Mouse (Mus musculus) frontal cortex, postnatal 36 days (tissue): ENCODE data around the gene Gabrb1.

Experiments used
- DNase-seq, 2 experiments: peaks; one replicate each; pipeline ENCODE4 v3.0.0; 2022; ENCODE audit warnings: low spot score in 2 of 2

The Gabrb1 gene

DNA sequence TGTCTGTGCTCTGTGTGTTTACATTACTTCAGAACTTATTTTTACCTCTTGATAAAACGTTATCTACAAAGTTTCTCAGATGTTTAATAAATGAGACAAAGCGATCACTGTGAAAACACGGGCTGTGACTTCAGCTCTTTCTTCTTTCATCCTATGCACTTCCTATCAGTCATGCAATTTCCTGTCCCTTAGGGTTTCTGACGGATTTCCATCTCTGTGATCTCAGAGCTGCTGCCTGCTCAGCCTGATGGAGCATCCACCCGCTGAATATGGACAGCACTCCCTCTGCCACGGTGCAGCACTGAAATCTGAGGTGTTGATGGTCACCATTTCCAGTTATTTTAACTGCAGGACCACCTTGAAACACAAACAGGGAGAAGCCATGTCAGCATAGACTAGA is 501.6 kb downstream of the Gabrb1 start:
- no peak for DNase-seq

DNA sequence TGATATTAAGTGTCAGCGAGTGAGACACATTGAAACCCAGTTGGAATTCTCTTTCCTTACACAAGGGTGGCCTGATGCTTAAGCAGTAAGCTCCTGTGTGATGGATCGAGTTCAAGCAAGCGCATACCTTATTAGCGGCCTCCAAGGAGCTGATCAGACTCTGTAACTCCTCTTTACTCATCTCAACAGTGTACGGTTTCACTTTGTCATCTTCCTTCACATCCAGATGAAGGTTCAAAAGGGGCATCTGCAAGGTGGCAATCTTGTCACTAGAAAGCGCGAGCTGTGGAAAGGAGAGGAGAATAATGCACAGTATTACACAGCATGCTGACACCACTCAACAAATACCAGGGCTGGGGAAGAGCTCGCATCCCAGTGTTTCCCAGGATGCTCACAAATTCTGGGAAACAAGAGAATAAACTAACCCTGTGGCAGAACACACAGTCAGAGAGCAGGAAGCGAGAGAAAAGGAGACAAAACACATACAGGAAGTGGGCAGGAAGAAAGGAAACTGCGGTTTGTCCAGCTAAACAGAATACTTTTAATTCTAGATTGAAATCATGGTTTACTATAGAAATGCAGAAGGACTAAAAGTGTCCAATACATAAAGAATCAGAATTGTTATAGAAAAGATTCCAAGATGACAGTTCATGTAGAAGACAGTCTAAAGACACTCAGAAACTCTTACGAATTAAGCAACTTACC is 503.0 kb downstream of the Gabrb1 start:
- DNase-seq, result no peak

DNA sequence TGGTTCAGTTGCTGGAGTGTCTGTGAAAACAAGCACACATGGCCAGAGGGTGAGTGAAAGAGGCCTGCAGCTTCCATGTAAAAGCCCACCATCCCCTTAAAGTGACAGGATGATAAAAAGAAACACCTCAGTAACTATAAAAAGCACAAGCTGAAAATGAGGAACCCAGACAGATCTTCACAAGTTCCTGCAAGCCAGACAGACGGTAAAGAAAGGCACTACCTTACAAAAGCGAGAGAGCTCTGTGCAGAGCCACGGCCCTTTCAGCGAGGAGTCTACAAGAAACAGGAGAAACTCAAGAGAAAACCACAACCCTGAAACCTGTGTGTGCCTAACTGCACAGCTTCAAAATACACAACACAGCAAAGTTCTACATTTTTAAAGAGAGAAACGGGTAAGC is 504.9 kb downstream of the Gabrb1 start:
- no peak for DNase-seq

DNA sequence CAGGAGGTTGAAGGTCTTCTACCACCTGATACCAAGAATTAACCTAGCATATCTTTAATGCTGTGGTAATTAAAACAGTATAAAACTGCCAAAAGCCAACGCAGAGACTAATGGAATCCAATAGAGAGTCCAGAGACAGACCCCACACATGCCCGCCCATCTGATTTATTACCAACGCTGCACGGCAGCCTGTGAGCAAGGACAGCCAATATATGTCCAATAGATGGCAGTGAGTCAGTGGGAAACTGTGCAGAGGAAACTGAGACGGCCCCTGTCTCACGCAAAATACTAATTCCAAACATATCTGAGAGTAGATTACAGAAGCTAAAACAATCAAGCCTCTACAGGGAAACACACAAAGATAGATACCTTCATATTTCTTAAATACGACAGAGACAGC is 506.5 kb downstream of the Gabrb1 start:
- DNase-seq, result no peak

DNA sequence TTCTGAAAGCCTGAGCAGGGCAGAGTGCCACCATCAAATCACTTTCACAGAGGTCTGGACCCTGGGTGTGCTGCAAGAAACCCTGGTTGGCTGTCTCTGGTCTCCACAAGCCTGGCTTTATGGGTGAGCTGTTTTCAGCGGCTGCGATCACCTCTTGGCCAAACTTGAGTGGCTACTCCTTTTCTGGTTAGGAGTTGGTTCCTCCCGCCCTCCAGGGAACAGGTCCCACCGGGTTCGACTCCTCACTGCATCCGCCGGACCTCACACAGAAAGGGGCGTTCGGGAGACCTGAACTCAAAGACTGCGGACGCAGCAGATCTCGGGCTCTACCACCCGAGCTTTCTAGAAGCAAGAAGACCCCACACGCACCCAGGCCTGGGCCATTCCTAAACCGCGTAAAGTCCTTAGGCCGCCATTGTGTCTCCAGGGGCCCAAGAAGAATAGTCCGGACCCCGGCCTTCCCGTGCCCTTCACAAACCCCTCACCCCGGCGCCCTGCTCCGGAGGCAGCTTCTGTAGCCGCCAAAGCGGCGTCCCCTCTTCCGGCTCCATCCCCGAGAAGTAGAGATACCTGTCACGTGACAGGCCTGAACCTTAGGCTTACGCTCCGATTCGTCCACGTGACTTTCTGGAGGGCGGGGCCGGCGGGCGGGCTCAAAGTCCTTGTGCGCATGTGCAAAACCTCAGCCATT is 509.8 kb downstream of the Gabrb1 start, which contains the start of gene Commd8:
TSS of gene Commd8 (minus strand) at position 596 of the 691 bp plus-strand sequence.
- DNase-seq, result peak; percentile 93 to 97

DNA sequence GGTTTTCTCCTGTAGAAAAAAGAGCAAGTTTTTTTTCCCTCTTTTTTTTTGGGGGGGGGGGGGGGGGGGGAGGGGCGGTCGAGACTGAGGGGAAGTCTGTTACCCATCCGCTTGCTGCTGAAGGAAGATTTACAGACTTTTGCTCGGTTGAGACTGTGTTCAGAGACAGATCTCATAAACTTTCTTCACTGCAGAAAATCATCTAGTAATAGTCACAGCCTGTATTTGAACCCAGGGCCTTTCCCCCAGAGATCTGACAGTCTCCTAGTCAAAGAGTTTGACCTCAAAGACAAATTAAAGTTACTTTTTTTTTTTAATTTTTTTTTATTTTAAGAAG is 510.3 kb downstream of the Gabrb1 start:
- DNase-seq, result no peak

DNA sequence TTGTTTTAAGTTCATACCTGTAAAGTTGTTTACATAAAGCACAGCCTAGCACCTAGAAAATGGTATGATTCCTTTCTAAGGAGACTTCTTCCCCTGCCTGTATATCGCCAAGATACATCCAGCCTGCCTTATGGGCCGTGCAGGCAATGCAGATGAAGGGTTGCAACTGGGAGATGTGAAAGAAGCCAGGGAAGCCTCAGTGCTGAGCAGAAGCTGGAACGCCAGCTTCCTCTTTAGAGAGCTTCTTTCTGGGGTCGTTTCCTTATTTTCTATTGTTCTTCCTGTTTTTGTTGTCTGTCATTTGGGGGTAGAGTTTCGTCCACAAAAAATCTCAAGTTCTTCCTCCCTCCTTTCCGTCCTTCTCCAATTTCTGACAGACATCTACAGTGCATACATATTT is 512.2 kb downstream of the Gabrb1 start:
- DNase-seq, result no peak

DNA sequence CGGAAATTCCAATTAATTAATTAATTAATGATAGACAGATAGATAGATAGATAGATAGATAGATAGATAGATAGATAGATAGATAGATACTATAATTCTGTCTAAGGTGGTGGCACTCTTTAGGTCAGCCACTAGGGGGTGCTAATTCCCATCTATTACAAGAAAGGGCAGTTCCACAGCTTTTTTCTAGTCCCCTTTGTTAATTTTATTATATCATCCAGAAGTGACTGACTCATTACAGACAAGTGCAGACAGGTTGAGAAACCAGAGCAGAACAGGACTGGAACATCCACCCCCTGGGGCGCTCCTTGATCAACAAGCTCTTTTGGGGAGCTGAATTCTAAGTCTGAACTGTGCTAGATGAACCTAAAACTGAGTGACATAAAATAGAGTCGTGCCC is 514.8 kb downstream of the Gabrb1 start:
- peak in 1 of 2 experiments; percentile 26 for DNase-seq

DNA sequence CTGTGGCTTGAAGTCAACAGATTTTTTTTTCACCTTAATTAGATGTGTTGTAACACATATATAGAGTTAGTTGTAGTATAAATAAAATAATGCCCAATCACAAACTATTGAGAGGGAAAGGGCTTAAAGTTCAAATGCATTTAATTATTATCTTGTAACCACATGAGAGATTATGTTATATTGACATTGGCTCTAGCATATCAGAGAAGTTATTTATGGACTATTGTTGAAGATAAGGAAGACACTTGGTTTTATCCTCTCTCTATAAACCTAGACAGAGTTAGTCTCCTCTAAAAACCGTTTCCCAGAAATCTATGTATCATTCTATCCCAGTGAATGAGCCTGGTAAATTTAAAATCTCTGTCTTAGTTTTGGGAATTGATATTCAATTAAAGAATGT is 515.6 kb downstream of the Gabrb1 start:
- DNase-seq, result no peak

DNA sequence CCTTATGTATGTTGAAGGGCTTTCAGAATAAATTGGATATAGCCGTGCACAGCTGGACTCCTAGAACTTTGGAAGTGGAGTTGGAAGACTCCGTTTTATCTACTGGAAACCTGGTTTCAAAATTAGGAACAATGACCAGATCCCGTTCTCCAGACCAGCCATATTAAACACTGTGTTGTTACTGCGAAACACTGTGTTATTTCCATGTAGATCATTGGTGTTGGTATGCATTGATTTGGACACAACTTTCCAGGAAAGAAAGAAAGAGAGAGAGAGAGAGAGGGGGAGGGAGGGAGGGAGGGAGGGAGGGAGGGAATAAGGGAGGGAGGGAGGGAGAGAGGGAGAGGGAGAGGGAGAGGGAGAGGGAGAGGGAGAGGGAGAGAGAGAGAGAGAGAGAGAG is 517.1 kb downstream of the Gabrb1 start:
- DNase-seq, result no peak

DNA sequence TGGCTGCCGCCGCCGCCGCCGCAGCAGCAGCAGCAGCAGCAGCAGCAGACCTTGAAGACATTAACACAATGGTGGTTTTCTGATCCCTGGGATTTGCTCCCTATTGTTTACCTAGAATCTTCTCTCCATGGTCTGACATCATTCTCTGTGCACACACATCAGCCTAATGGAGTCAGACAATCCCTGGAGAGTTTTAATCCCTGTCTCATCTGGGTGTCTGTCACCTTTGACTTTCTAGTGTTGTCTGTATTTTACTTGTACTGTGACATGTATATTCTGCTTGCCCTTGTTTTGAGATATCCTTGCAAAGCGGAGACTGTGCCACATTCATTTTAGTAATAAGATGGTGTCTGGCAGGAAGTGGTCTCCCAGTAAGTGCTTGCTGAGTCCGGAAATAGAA is 517.6 kb downstream of the Gabrb1 start:
- no peak for DNase-seq

DNA sequence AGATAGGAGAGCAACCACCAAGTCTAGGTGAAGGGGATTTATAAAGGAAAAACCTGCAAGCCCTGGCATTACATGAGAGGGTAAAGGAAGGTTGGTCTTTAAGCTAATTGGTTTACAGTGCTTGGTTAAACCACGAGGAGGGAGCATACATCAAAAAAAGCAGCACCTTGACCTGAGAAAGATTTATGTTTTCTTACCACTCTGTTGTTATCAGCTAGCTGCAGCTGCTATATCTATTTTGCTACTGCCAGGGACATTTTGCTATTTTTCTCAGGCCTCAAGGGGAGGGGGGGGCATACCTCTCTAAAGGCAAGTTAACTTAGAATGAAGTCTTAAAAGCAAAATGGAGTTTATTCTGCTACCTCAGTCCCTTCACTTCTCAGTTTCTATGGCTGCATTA is 523.3 kb downstream of the Gabrb1 start:
- no peak for DNase-seq

DNA sequence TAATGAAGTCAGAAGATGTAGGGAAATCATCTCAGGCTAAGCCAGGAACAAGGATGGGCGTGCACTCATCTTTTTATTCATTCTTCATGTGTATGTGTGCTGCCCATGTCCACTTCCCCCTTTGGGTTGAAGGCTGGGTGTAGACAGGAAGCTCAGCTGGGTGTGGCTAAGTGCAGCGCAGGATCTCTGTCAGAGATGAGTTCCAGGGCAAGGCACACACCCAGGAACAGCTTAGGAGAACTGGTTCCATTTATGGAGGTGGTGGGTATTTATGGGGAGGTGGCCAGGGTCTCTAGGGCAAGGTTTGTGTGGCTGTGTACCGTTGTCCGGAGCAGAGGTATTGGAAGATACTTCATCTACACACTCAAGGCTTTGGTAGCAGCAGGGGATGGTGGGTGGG is 524.9 kb downstream of the Gabrb1 start:
- DNase-seq, result no peak

DNA sequence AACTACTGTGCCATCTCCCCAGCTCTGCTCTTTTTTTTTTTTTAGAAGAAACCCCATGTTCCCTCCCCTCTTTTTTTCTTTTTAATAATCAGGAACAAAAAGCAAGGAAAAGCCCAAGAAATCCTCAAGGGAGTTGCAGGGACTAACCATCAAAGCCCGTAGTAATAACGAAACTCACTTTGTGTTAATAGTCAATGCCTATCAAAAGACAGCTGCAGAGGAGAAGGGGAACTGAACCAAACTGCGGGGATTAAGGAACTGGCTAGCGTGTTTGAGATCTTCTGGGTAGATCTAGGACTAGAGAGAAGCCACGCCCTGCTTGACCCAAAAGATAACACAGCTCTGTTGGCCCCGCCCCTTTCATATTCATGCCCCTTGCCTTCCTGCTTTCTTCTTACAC is 526.0 kb downstream of the Gabrb1 start:
- DNase-seq, result no peak

DNA sequence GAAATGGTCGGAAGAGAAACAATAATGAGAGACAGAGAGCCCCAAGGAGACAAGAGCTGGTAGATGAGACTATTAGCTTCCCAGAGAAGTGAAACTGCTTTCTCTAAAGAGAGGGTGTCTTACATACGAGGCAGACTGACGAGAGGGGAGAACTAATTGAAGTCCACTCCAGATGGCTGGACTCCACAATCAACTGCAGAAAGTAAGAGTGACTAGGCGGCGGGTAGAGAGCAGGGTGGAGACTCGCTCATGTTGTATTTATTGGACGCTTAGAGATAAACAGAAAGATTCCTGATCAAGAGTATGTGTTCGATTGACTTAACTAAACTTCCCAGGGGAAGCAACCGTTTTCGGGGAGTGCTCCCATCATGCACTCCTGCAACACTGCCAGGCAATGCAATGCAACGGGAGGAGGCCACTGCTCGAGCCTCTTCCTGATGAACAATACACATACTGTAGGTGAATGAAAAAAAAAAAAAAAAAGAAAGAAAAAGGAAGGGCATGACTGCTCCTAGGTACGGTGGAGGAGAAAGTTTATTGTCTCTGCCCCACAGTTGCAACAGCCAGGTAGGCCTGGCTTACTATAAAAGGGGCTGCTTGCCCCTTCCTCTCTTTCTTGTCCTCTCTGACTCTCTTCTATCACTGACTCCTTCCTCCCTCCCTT is 526.7 kb downstream of the Gabrb1 start:
- no peak for DNase-seq

DNA sequence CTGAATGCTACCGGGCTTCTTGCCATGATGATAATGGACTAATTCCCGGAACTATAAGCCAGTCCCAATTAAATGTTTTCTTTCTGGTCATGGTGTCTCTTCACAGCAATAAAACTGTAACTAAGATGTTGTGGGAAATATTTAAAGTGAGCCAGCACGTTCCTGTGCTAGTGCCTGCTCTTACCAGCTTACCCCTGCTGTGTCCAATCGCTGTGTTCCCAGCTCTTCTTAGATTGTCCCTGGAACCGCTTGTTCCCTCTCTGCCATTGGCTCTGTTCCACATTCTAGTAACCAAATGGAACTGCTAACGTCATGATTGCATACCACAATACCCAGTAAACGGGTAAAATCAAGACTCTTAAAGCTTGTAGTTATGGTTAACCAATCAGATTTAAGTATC is 533.2 kb downstream of the Gabrb1 start:
- DNase-seq, result no peak

DNA sequence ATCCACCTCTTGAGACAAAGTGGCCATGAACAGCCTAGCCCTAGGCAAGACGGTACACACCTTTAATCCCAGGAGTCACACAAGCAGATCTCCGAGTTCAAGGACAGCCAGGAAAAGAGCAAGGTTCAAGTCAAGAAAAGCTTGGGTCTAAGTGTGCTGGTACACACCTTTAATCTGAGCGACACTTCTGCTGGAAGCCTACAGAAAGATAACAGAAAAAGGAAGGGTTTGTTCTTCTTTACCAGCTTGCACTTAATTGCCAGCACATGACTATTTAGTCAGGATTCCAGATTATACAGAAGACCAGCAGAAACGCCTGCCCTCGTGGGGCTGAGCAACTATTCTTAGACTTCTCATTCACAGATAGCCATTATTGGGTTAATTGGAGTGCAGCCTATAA is 534.0 kb downstream of the Gabrb1 start:
- DNase-seq, result no peak

DNA sequence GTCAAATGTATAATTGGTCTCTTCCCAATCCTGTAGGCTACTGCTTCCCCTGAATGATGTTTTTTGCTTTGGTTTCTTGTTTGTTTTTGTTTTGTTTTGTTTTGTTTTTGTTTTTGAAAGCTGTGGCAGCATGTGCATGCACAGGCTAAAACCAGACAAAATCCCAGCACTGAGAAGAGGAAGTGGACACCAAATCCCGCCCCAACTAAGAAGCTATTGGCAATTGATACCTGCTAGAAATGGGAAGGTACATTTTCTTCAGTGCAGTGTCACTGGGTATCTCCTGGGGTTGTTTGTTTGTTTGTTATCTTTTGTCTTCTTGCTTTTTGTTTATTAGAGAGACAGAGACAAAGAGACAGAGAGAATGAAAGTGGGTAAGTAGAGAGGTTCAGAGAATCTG is 537.5 kb downstream of the Gabrb1 start:
- DNase-seq, result no peak
